Mouse (Mus musculus) thymus, adult 2 months (tissue): ENCODE results near the gene Hax1.
A peak's percentile ranks its signal among the peaks of the same experiment; 100 is the strongest.

Source experiments
- CTCF ChIP-seq: fragments of 200-500 bp; IDR thresholded peaks from 2 replicates; pipeline ENCODE4 v1.5.1; 2012; ENCODE audit warnings: mild to moderate bottlenecking, control low read depth, low read length, moderate library complexity, borderline replicate concordance; ENCODE audit not compliant: control insufficient read depth, poor library complexity, insufficient read depth; ENCODE audit errors: extremely low read depth
- POLR2A ChIP-seq: fragments of 200-500 bp; IDR thresholded peaks from 2 replicates; pipeline ENCODE4 v1.6.1; 2012; ENCODE audit warnings: mild to moderate bottlenecking, low read length, control low read depth, moderate library complexity; ENCODE audit not compliant: control insufficient read depth, poor library complexity, insufficient read depth; ENCODE audit errors: extremely low read depth

DNA sequence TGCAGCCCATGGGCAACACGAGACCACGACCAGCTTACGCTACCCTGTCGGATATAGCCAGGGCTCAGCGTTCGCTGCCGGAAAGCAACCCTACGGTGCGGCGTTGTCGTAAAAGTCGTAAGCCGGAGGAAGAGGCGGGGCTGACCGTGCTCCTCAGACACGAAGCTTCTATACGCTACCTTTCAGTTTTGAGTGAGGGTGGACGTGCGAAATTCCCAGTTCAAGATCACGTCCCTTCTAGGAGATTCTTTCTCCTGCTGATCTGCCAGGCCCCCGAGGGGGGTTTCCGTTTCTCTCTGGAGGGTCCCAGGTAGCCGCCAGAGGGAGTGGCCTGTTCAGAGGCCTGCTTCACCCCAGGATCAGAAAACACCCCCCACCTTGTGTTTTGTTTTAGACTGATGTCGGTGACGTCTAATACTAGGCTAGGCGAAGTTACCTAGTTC lies at the start of gene Hax1:
- peak; percentile 55; the same call in 1 of the 2 replicates for TF ChIP-seq POLR2A
- TF ChIP-seq CTCF: no peak
